Mouse (Mus musculus) heart, adult 2 months (tissue): ENCODE results near the gene Rnf123. TPM values are rescaled to one million over a fixed set of nuclear protein-coding genes. Genes with fewer than 3 reads are reported as not detected.

Source experiments
- DNase-seq, 2 experiments: peaks; one replicate each; pipeline ENCODE4 v3.0.0; 2021
- H3K27ac ChIP-seq: fragments of 200-600 bp; 2 replicates; pipeline ENCODE4 v1.8.1; 2022
- H3K27me3 ChIP-seq: fragments of 200-500 bp; 2 replicates; pipeline ENCODE4 v1.6.1; 2012; ENCODE audit warnings: mild to moderate bottlenecking, low read length, inconsistent platforms, mixed read lengths; ENCODE audit not compliant: control insufficient read depth, insufficient read depth
- H3K36me3 ChIP-seq: fragments of 200-500 bp; 2 replicates; pipeline ENCODE4 v1.6.1; 2012; ENCODE audit warnings: low read length, inconsistent platforms; ENCODE audit not compliant: control insufficient read depth, insufficient read depth
- H3K4me1 ChIP-seq: fragments of 200-500 bp; 2 replicates; pipeline ENCODE4 v1.6.1; 2011; ENCODE audit warnings: low read length; ENCODE audit not compliant: control insufficient read depth, insufficient read depth
- H3K4me3 ChIP-seq: fragments of 200-600 bp; 2 replicates; pipeline ENCODE4 v1.8.1; 2022
- H3K79me2 ChIP-seq: fragments of 200-500 bp; replicated peaks from 2 replicates; pipeline ENCODE4 v1.6.1; 2012; ENCODE audit warnings: mild to moderate bottlenecking, inconsistent platforms, low read length, moderate library complexity, mixed read lengths; ENCODE audit not compliant: control insufficient read depth, insufficient read depth
- H3K9ac ChIP-seq: fragments of 200-500 bp; 2 replicates; pipeline ENCODE4 v1.6.1; 2012; ENCODE audit warnings: low read depth, mild to moderate bottlenecking, control low read depth, inconsistent platforms, low read length, mixed read lengths
- CTCF ChIP-seq: fragments of 200-600 bp; IDR thresholded peaks from 2 replicates; pipeline ENCODE4 v1.8.1; 2022; ENCODE audit warnings: antibody characterized with exemption, mild to moderate bottlenecking, moderate library complexity
- EP300 ChIP-seq: fragments of 200-500 bp; IDR thresholded peaks from 2 replicates; pipeline ENCODE4 v1.6.1; 2011; ENCODE audit warnings: low read depth, low read length, control low read depth; ENCODE audit not compliant: insufficient read depth
- POLR2A ChIP-seq: fragments of 200-500 bp; IDR thresholded peaks from 2 replicates; pipeline ENCODE4 v1.6.1; 2011; ENCODE audit warnings: mild to moderate bottlenecking, low read depth, low read length, control low read depth; ENCODE audit not compliant: insufficient read depth
- WGBS: fragments of 180-500 bp; shearing (Covaris S2); methylation state at CpG from one replicate; pipeline ENCODE4 v1.1.7; 2018; 5-methylcytosine and 5-hydroxymethylcytosine counted together
- intact Hi-C: fragments of 180-260 bp; cut with DNase I; formaldehyde crosslinking; loops from one replicate; pipeline ENCODE4 v1.15.1; 2025
- polyA plus RNA-seq: library from polyadenylated mRNA; depleted of rRNA; stranded (reverse); fragments of >200 nt; gene quantifications from 2 replicates; pipeline ENCODE4 v1.2.3, GENCODE M21; 2012
- total RNA-seq, 2 experiments: library from RNA; stranded (reverse); gene quantifications; 2 replicates each; pipeline ENCODE4 v1.2.3; 2021

The Rnf123 gene
- total and polyA plus RNA-seq, 3 experiments, result 79.3 to 114 (median 86.7) TPM

DNA sequence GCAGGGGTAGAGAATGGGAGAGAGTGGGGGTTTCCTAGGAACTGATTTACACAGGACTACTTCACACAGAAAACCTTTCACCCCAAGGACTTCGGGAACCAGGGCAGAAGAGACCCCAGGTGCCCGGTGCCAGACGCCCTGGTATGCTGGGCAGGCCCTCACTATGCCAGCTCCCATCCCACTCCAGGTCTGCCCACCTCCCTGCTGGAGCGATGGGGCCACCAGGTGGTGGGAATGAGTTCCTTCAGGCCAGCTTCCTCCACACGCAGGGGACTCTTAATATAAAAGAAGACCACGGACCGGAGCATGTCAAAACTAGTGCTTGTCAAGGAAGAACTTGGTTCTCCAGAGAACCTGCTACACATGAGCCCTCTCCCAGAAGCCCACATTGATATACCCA lies 15.9 kb downstream of the Rnf123 start:
- Histone ChIP-seq H3K4me1 (peaks cover 1% of the 10 kb centered on the region), H3K4me3 (no peak overlapping the region), H3K79me2 (no peaks in the 10 kb centered on the region), H3K27ac (no peak overlapping the region), H3K27me3 (no peaks in the 10 kb centered on the region), H3K36me3 (no peaks in the 10 kb centered on the region), H3K9ac (no peak overlapping the region)
- WGBS, result 79% methylated on average over 7 of the region's 7 CpGs
- DNase-seq, result no peak
- intact Hi-C loops, result loop anchor here (10.0 kb wide), 1 partner anchor 292 kb away; the partner anchor contains the start of gene Rbm5
- no peak for TF ChIP-seq POLR2A
- TF ChIP-seq CTCF, result peak; percentile 13; the same call in 1 of the 2 replicates

DNA sequence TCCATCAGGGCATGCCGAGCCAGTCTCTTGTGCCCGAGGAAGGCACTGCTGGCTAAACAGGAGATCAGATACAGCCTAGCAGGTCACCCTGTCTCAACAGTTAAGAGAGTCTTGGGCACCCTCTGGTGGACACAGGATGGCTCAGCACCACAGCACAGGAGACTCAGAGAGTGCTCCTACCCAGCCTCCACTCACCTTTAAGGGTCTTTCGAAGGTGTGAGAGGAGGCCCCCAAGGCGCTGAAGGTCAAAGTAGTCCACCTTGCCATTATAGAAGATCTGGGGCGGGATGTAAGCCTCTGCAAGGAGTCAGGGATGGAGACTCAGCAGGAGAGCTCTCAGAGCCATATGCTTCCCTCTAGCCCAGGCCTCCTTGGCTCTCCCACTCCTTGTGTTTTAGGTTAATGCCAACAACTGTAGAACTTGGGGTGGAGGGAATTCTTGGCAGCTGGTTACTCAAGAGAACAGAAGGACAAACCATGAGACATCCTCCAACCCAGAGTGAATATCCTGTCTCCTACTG lies 17.6 kb downstream of the Rnf123 start:
- H3K27me3 ChIP-seq, result no peaks in the 10 kb centered on the region
- no peaks in the 10 kb centered on the region for H3K36me3 ChIP-seq
- no peak for TF ChIP-seq EP300
- TF ChIP-seq CTCF, result peak; percentile 85
- TF ChIP-seq POLR2A, result no peak
- H3K27ac ChIP-seq, result no peak overlapping the region
- no peak overlapping the region for H3K4me3 ChIP-seq
- whole genome bisulfite sequencing, result 36% methylated on average over 5 of the region's 5 CpGs
- H3K4me1 ChIP-seq, result peaks cover 1% of the 10 kb centered on the region; the same call in 1 of the 2 replicates
- no peak overlapping the region for H3K9ac ChIP-seq
- no peaks in the 10 kb centered on the region for H3K79me2 ChIP-seq
- DNase-seq, result peak; percentile 59 to 65
- intact Hi-C loops, result loop anchor here (10.0 kb wide), 1 partner anchor 291 kb away; the partner anchor contains the start of gene Rbm5

DNA sequence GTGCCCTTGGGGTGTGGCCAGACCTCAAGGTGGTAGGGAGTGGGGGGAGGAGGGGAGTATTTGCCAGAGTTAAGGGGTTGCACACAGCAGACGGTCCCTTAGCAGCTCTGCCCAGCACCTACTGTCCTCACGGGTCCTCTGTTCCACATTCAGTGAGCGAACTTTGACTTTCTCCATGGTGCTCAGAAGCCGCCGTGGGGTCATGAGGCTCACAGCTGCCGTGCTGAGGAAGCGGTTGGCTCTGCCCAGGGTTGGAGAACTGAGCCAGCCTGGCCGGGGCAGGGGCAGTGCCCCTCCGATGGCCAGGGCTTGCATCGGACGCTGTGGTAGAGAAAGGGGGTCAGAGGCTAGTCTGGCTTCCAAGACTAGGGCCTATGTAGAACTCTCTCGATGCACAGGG lies 19.8 kb downstream of the Rnf123 start:
- no peak overlapping the region for H3K9ac ChIP-seq
- H3K27me3 ChIP-seq, result no peaks in the 10 kb centered on the region
- intact Hi-C loops, result loop anchor here (10.0 kb wide), 1 partner anchor 289 kb away; the partner anchor contains the start of gene Rbm5
- 91% methylated on average over 12 of the region's 12 CpGs for WGBS
- DNase-seq, result no peak
- no peak overlapping the region for H3K4me3 ChIP-seq
- H3K4me1 ChIP-seq, result peaks cover 1% of the 10 kb centered on the region; the same call in 1 of the 2 replicates
- H3K79me2 ChIP-seq, result no peaks in the 10 kb centered on the region
- no peaks in the 10 kb centered on the region for H3K36me3 ChIP-seq
- TF ChIP-seq CTCF (no peak), POLR2A (no peak), EP300 (no peak)
- no peak overlapping the region for H3K27ac ChIP-seq

DNA sequence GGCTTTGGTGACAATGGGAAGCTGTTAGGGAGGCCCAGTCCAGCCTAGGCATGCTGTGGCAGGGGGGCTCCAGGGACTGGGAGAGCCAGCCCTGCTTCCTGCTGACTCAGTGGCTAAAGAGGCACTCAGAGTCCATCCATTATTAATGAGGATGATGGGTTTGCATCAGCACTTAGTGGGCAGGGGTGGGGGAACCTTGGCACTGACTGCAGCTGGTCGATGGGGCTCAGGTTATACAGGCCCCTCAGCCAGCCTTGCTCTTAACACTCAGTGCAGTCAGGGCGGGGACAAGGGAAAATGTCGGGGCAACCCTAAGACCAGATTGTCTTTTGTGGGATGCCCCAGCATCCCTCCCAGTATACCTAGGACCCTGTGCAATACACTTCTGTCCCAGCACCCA lies 21.0 kb downstream of the Rnf123 start:
- WGBS, result 94% methylated on average over 3 of the region's 3 CpGs
- TF ChIP-seq CTCF (no peak), POLR2A (no peak), EP300 (no peak)
- Histone ChIP-seq H3K27ac (no peak overlapping the region), H3K36me3 (no peaks in the 10 kb centered on the region), H3K79me2 (no peaks in the 10 kb centered on the region), H3K4me1 (peaks cover 1% of the 10 kb centered on the region; the same call in 1 of the 2 replicates), H3K9ac (no peak overlapping the region), H3K27me3 (no peaks in the 10 kb centered on the region), H3K4me3 (no peak overlapping the region)
- no peak for DNase-seq
- intact Hi-C loops, result loop anchor here (10.0 kb wide), 1 partner anchor 287 kb away; the partner anchor contains the start of gene Rbm5

DNA sequence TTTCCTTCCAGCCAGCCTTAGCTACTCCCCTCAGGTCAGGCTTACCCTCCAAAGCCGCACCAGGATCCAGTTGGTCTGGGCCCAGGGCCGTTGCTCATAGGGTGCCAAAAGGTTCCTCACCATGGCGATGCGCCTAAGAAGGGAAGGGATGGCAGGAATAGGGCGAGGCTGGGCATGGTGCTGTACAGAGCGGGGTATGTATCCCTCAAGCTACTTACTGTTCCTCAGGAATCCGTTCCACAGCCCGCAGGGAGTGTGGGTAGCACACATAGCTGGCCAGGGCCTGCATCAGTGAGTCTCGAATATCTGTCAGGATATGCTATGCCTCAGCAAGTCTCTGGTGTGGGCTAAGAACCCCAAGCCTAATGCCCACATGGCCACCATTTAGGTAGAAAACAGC lies 24.9 kb downstream of the Rnf123 start:
- Histone ChIP-seq H3K27me3 (no peaks in the 10 kb centered on the region), H3K9ac (no peak overlapping the region), H3K27ac (no peak overlapping the region), H3K79me2 (no peaks in the 10 kb centered on the region), H3K4me3 (no peak overlapping the region), H3K36me3 (no peaks in the 10 kb centered on the region), H3K4me1 (peaks cover 6% of the 10 kb centered on the region)
- TF ChIP-seq CTCF (no peak), EP300 (no peak), POLR2A (no peak)
- WGBS, result 93% methylated on average over 9 of the region's 9 CpGs
- DNase-seq, result no peak
- intact Hi-C loops, result no loop called here

DNA sequence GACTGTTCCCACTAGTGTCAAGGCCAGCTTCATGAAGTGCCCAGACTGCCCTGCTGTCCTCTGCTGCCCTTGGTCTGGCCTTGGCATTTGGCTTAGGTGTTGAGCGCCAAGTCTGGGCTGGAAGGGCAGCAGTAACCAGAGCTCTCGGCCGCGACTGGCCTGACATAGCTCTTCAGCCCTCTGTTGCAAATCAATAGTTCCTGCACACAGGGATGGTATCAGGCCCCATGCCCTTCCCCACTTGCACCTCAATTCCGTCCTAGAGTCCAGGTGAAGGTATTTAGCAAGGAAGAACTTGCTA lies 25.9 kb downstream of the Rnf123 start:
- Histone ChIP-seq H3K36me3 (no peaks in the 10 kb centered on the region), H3K4me1 (peaks cover 12% of the 10 kb centered on the region), H3K27me3 (no peaks in the 10 kb centered on the region), H3K4me3 (no peak overlapping the region), H3K9ac (no peak overlapping the region), H3K79me2 (no peaks in the 10 kb centered on the region), H3K27ac (peak overlapping the region; percentile 70)
- 0 out of 2 replicates have a peak, but pooled peaks have one; percentile 10 for TF ChIP-seq POLR2A
- TF ChIP-seq CTCF, result no peak
- intact Hi-C loops, result no loop called here
- DNase-seq, result peak in 1 of 2 experiments; percentile 69
- WGBS, result 79% methylated on average over 5 of the region's 5 CpGs
